Mouse (Mus musculus) urinary bladder, postnatal 25 days (tissue): ENCODE measurements around the gene Stim2.

Experiments used
- DNase-seq: peaks from one replicate; pipeline ENCODE4 v3.0.0; 2022; ENCODE audit warnings: low spot score

The Stim2 gene

DNA sequence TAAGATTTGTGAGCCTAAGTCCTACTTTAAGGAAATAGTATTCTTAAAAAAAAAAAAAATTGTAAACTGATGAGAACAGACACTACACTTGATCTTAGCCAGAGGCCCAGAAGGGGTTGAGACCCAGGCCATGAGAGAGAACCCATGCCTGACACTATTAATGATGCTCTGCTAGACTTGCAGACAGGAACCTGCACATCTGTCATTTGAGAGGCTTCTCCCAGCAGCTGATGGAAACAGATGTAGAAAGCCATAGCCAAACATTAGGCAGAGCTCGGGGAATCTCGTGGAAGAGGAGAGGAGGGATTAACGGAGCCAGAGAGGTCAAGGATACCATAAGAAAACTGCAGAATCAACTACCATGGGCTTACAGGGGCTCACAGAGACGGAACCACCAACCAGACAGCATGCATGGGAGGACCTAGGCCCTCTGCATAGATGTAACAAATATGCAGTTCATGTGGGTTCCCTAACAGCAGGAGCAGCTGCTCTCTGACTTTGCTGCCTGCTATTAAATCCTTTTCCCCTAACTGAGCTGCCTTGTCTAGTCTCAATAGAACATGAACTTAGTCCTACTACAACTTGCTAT is 50.9 kb downstream of the Stim2 start:
- no peak for DNase-seq

GRCm38 (mm10) chr5:54049940-54050339 is 51.6 kb downstream of the Stim2 start:
- no peak for DNase-seq

DNA sequence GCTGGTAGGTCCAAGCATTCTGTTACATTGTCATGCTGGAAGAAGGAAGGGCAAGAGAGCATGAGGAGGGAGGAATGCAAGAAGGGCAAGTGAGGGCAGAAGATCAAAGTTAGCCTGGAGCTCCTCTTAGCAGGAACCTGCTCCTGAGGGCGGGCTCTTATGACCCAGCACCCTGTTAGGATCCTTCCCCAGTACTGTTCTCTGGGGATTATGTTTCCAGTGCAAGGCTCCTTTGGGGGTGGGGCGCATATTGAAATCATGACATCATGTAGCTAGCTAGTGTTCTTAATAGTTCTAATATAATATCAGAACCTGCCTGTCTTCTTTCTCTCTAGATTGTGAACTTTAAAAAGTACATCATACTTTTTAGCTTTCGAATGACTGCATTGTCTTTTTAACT is 52.8 kb downstream of the Stim2 start:
- no peak for DNase-seq

DNA sequence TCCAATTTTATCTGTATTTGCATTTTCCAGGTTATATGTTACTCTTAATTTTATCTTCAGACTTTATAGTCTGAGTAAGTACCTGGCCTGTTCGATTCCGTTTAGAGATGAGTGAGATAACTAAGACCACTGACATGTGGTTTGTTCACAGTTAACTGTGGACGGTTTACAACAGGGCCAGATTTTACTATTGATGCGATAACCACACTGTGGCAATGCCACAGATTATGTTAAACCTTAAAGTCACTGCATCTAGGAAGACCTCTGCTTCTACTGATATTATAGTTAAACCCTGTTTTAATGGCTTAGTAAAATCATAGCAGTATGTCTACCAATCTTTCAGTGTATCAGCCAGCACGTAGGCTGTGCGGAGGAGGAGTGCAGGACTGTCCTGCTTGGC is 53.9 kb downstream of the Stim2 start:
- no peak for DNase-seq

- no peak for DNase-seq
Measured at GRCm38 (mm10) chr5:54053673-54054366, 55.5 kb downstream of the Stim2 start.

DNA sequence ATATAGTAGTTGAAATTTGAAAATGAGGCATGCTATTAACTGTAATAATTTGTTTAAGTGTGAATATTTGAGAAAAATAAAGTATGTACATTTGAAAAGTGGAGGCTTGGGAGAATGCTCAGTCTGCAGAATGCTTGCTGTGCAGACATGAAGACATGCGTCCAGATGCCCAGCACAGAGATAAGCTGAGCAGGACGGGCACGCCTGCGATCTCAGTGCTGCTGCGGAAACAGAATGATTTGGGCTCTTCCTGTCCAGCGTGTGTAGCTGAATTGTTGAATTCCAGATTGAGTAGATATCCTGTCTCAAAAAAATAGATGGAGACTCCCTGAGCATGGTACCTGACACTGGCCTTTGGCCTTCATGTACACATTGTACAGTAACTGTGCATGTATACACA is 58.0 kb downstream of the Stim2 start:
- no peak for DNase-seq

- no peak for DNase-seq
Measured at GRCm38 (mm10) chr5:54059998-54060397, 61.7 kb downstream of the Stim2 start.

DNA sequence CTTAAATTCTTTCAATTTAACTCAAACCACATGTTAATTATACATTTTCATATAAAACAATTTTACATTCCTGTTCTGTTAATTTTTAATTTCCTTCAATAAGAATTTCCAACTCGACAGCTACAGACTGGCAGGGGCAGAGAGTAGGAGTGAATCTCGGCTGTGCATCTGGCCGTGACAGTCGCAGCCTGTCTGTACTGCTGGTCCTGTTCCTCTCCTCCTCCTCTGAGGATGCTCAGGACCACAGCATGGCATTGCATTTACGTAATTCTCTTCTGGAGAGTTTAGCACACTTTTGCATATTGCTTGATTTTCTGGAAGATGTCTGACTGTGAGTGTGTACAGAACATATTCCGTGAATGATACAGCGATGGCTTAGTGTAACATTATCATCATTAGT is 63.8 kb downstream of the Stim2 start:
- no peak for DNase-seq

DNA sequence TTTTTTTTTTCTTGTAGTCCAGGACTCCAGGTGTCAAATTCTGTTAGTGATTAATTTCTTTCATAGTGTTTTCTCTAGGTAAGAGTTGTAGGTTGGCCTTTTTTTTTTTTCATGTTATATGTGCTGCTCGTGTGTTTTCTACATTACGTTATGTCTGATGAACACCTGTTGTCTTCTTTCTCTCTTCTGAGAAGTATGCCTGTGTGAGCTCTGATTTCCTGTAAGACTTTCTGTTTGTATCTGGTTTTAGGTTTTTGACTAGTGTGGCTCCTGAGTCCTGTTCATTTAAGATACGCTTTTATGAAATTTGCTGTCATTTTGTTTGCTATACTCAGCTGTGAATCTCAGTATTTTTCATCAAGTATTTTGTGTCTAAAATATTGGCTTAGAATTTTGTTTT is 69.3 kb downstream of the Stim2 start:
- no peak for DNase-seq

- no peak for DNase-seq
Measured at GRCm38 (mm10) chr5:54070549-54070948, 72.2 kb downstream of the Stim2 start.

DNA sequence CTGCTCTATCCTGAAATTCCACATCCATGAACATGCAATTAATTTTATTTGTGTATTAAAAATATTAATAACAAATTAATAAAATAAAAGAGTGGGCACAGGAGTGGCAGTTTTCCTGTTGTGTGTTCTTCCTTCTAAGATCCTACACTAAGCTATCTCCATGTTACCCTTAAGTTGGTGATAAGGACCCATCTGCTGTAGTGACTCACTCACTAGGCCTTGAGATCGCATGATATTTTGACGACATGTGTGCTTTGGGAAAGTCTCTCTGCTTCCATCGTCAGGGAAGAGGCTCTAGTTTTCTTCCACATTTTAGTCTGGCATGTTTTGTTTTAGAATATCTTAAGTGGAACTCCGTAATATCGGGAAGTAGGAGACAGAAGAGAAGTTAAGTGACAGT is 73.0 kb downstream of the Stim2 start:
- DNase-seq, result no peak

DNA sequence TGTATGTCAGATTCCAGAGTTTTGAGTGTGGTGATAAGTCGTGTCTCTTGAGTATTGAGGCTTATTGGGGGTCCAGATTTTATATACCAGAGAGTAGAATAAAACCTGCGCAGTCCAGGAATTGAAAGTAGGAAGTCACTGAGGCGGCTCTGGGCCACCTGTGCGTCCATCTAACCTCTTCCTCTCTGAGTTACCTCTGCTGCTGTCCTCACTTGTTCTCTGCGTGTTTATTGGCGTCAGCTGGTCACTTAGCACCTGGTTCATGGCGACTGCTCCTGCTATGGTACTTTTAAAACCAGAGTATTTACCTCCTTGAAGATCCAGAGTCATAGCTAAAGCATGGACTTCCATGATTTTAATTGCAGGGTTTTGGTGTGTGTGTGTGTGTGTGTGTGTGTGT is 73.4 kb downstream of the Stim2 start:
- no peak for DNase-seq

- DNase-seq, result no peak
Measured at GRCm38 (mm10) chr5:54073291-54073690, 75.0 kb downstream of the Stim2 start.

DNA sequence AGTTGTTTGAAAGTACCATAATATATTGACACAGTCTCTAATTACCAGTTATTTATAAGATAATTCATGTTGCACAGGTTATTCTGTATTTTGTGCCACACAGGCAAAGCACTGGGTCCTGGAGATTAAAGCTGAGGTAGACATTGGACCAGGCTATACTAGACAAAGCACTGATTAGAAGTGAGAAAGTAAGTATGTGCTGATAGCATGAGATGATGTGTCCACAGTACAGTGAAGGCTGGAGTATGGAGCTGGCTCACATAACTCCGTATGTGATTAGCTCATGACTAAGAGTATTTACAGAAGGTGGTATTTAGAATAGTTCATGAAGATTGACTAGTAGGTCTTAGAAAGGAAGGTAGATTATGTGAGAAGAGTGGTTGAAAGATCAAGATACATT is 81.7 kb downstream of the Stim2 start:
- DNase-seq, result no peak

- DNase-seq, result no peak
Measured at GRCm38 (mm10) chr5:54087912-54088311, 89.6 kb downstream of the Stim2 start.

- no peak for DNase-seq
Measured at GRCm38 (mm10) chr5:54098219-54098618, 99.9 kb downstream of the Stim2 start.

- no peak for DNase-seq
Measured at GRCm38 (mm10) chr5:54100916-54101315, 102.6 kb downstream of the Stim2 start.

DNA sequence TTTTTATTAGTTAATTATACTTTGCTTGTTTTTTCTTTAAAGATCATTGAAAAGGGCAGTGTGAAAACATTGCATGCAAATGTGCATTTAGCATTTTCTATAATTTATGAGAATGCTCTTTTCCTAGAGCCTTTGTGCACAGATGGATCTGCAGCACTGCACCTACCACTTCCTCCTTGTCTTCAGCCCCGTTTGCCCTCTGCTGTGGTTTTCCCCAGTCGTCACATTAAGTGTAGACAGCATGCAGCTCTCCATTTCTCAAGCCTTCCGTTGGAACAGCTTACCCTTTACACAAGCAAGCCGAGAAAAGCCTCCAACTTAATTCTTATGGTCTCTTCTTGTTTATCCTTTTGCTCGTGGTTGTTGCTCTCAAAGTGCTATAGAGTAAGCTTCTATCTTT is 103.0 kb downstream of the Stim2 start:
- no peak for DNase-seq

DNA sequence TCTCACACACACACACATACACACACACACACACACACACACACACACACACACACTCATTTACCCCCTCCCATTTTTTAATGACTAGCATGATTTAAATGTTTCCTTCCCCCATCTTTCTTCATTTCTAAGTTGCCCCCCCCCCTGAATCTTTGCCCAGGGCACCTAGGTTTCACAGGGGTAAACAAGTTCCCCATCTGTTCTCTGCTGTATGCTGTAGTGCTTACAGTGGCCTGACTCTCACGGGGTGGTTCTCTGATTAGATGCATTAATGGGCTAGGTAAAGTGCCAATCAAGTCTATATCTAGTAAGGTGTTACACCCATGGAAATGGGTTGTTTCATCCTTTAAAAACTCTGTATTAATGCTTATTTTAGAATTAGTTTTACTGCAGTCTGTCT is 103.7 kb downstream of the Stim2 start:
- DNase-seq, result no peak

DNA sequence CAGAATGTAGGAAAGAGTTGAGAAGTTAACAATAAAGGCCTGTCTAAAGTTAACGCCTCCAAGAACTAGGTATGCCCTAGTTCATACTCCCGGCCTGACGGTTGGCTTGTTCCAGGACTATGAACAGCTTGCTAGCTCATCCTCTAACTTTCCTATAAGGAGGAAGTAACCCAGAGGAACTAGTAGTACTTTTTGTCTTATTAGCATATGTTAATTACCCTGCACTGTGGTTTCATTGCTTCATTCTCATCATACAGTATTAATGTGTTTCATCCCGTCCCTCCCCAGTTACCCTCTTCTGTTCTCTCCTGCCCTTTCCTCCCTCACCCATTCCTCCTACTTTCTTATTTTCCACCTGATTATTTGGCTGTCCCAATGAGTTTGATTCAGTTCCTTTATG is 108.4 kb downstream of the Stim2 start:
- no peak for DNase-seq

DNA sequence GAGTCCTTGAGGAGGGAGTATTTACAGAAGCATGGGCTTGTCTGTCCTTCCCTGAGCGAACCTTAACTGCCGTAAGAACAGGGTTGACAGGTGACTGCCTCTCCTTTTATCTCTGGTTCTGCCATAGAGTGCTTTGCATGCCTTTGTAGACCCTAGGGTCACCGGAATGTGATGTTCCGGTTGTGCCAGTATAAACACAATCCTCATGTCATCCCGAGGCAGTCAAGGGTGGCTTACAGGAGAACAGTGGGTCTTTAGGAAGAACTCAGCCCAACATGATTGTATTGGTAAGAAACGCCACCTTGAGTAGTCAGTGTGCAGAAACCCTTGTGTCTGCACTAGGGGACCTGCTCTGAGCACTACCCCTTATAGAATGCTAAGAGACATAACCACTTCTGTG is 108.8 kb downstream of the Stim2 start:
- DNase-seq, result no peak

- no peak for DNase-seq
Measured at GRCm38 (mm10) chr5:54109096-54109495, 110.8 kb downstream of the Stim2 start.

GRCm38 (mm10) chr5:54110789-54111188 is 112.5 kb downstream of the Stim2 start:
- no peak for DNase-seq

GRCm38 (mm10) chr5:54113284-54113683 is 115.0 kb downstream of the Stim2 start:
- DNase-seq, result peak; percentile 34
